Comparison of ENCODE assay signal across 1 mouse cellular context in genomic region chr1:135283287-135283825, GRCm38 (mm10).
TF ChIP-seq lines count a peak whose summit lies in the region.

No protein-coding gene starts in this region.

TF ChIP-seq in ES-E14, 5 proteins besides CTCF, POLR2A, EP300 and RAD21:
- TF ChIP-seq ZNF384 (IDR thresholded peaks at IDR 0.05; ENCODE audit: low read depth, low read length): no peak
TF ChIP-seq in ES-E14: peak in this region for 0.
